Mouse (Mus musculus): Measurements from ENCODE around the gene Myoz1. TPM values are rescaled to one million over a fixed set of nuclear protein-coding genes. Genes with fewer than 3 reads are reported as not detected.
"Not testable (repeated sequence)": the region's sequence is repeated elsewhere in the genome, so short reads cannot be mapped to it uniquely, and the experiment has no call there.

Myoz1 gene
- total RNA-seq (2014; rRNA removed; ENCODE audit: low replicate concordance), result 17.7 and 25.0 TPM in 2 replicates
- 11.5 and 13.0 TPM in 2 replicates for polyA plus RNA-seq (2015; fragmentation: Nextera tagmentation; extraction: Ambion mirVana)

- peak within 1 kb of the TSS; percentile 39 for H3K27ac ChIP-seq (ENCODE audit: low read depth)
- 16% methylated on average over 11 of the region's 11 CpGs for WGBS
- no peak for TF ChIP-seq EP300 (IDR thresholded peaks at IDR 0.05; ENCODE audit: low read depth)
- no peak for TF ChIP-seq CTCF (IDR thresholded peaks at IDR 0.05; ENCODE audit: low read depth)
- peak within 1 kb of the TSS; percentile 17 for H3K4me3 ChIP-seq (ENCODE audit: low read depth, low read length)
- H3K27me3 ChIP-seq (ENCODE audit: control insufficient read depth, insufficient read depth, low read length), result no peaks in the 10 kb centered on the region
- H3K9ac ChIP-seq (replicated peaks; ENCODE audit: low read depth, low read length), result 0 out of 2 replicates have a peak within 1 kb of the TSS, but pooled peaks have one; percentile 22
- ATAC-seq (ENCODE audit: insufficient read depth, low read depth) (no peak), DNase-seq (ENCODE audit: low spot score) (no peak)
- H3K4me1 ChIP-seq (ENCODE audit: control insufficient read depth, insufficient read depth), result peaks cover 14% of the 10 kb centered on the region; the same call in 1 of the 2 replicates
- H3K36me3 ChIP-seq (replicated peaks; ENCODE audit: control insufficient read depth, insufficient read depth, low read length), result peaks cover 7% of the 10 kb centered on the region; the same call in 1 of the 2 replicates
- H3K9me3 ChIP-seq (replicated peaks; ENCODE audit: control insufficient read depth, low read length), result no peaks in the 10 kb centered on the region
- H3K4me2 ChIP-seq (ENCODE audit: low read depth, low read length), result peak within 1 kb of the TSS; percentile 55
These were observed at the start of gene Myoz1 for GRCm38 (mm10) chr14:20656361-20656760. Gene Myoz1 (minus strand): TSS chr14:20656540.

- H3K9me3 ChIP-seq (replicated peaks; ENCODE audit: control insufficient read depth, low read length); H3K27me3 ChIP-seq (ENCODE audit: control insufficient read depth, insufficient read depth, low read length); DNase-seq (ENCODE audit: low spot score); ATAC-seq (ENCODE audit: insufficient read depth, low read depth): not testable (repeated sequence)
- WGBS, result 5% methylated on average over 8 of the region's 8 CpGs
- H3K4me2 ChIP-seq (ENCODE audit: low read depth, low read length), result peak overlapping the region; percentile 82
- TF ChIP-seq EP300 (IDR thresholded peaks at IDR 0.05; ENCODE audit: low read depth), result 0 out of 2 replicates have a peak, but pooled peaks have one; percentile 9
- peak overlapping the region; percentile 97 for H3K27ac ChIP-seq (ENCODE audit: low read depth)
- H3K9ac ChIP-seq (replicated peaks; ENCODE audit: low read depth, low read length), result peak overlapping the region; percentile 94
- peaks cover 20% of the 10 kb centered on the region for H3K36me3 ChIP-seq (replicated peaks; ENCODE audit: control insufficient read depth, insufficient read depth, low read length)
- peaks cover 17% of the 10 kb centered on the region for H3K4me1 ChIP-seq (ENCODE audit: control insufficient read depth, insufficient read depth)
- peak overlapping the region; percentile 78 for H3K4me3 ChIP-seq (ENCODE audit: low read depth, low read length)
These were observed 47.1 kb upstream of the Myoz1 start for GRCm38 (mm10) chr14:20703461-20703860.

DNA sequence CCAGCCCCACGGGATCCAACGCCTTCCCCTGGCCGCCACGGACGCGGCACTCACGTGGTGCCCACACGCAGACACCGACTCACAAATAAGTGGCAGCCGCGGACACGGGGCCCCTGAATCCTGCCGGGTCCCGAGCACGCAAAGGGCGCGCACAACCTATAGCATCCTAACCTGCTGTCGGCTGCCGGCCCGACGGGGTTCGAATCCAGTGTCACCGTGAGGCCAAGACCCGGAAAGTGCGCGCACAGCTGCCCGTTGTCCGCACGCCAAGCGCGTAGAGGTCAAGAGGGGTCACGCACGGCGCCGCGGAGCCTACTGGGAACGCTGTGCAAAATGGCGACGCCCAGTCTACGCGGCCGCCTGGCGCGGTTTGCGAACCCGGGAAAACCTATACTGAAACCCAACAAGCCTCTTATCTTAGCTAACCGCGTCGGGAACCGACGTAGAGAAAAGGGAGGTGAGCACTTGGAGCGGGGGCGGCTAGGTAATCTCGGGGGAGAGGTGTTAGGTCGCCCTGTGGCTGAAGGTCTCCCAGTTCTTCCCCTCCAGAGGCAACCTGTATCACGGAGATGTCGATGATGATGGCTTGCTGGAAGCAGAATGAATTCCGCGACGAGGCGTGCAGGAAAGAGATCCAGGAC is 46.5 kb upstream of the Myoz1 start, which contains the start of gene Chchd1:
TSS of gene Chchd1 (plus strand) at position 266 of the 641 bp plus-strand sequence.
- Histone ChIP-seq H3K27ac (ENCODE audit: low read depth) (peak within 1 kb of the TSS; percentile 97), H3K36me3 (replicated peaks; ENCODE audit: control insufficient read depth, insufficient read depth, low read length) (peaks cover 20% of the 10 kb centered on the region), H3K9ac (replicated peaks; ENCODE audit: low read depth, low read length) (peak within 1 kb of the TSS; percentile 94), H3K4me3 (ENCODE audit: low read depth, low read length) (peak within 1 kb of the TSS; percentile 78), H3K4me1 (ENCODE audit: control insufficient read depth, insufficient read depth) (peaks cover 17% of the 10 kb centered on the region), H3K4me2 (ENCODE audit: low read depth, low read length) (peak within 1 kb of the TSS; percentile 82), H3K9me3 (replicated peaks; ENCODE audit: control insufficient read depth, low read length) (no peaks in the 10 kb centered on the region), H3K27me3 (ENCODE audit: control insufficient read depth, insufficient read depth, low read length) (no peaks in the 10 kb centered on the region)
- DNase-seq (ENCODE audit: low spot score) (peak; percentile 76), ATAC-seq (ENCODE audit: insufficient read depth, low read depth) (peak; percentile 79)
- WGBS, result under 1% methylated on average over 61 of the region's 61 CpGs
- no peak for TF ChIP-seq CTCF (IDR thresholded peaks at IDR 0.05; ENCODE audit: low read depth)
- no peak; the same call in 1 of the 2 replicates for TF ChIP-seq EP300 (IDR thresholded peaks at IDR 0.05; ENCODE audit: low read depth)

DNA sequence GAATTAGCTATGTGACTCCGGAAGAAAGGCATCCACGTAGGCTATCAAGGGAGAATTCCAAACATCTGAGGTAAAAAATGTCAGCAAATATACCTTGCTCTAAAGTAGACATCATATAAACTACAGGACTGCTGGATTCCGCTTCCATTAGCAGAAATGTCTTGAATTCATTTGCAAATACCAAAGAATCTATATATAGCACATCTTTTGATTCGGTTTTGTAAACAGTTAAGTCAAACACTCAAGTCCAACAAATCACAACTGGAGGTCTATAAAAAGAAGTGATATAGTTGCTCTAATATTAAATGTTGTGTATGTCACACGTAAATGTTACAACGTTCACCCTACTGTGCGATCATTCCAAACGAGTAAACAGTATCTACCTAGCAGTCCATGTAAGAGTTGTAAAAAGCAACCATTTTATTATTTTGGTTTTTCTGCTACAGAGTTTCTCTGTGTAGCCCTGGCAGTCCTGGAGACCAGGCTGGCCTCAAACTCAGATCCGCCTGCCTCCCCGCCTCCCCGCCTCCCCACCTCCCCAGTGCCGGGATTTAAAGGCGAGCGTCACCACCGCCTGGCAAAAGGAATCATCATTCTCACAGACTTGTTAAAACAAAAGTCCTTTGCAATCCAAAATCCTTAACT is 45.9 kb upstream of the Myoz1 start:
- no peaks in the 10 kb centered on the region for H3K27me3 ChIP-seq (ENCODE audit: control insufficient read depth, insufficient read depth, low read length)
- 3% methylated on average over 15 of the region's 15 CpGs for WGBS
- ATAC-seq (ENCODE audit: insufficient read depth, low read depth) (peak; percentile 27), DNase-seq (ENCODE audit: low spot score) (peak; percentile 59)
- H3K4me1 ChIP-seq (ENCODE audit: control insufficient read depth, insufficient read depth), result peaks cover 17% of the 10 kb centered on the region
- H3K27ac ChIP-seq (ENCODE audit: low read depth), result peak overlapping the region; percentile 97
- TF ChIP-seq CTCF (IDR thresholded peaks at IDR 0.05; ENCODE audit: low read depth), result no peak
- no peak for TF ChIP-seq EP300 (IDR thresholded peaks at IDR 0.05; ENCODE audit: low read depth)
- peaks cover 20% of the 10 kb centered on the region for H3K36me3 ChIP-seq (replicated peaks; ENCODE audit: control insufficient read depth, insufficient read depth, low read length)
- peak overlapping the region; percentile 82 for H3K4me2 ChIP-seq (ENCODE audit: low read depth, low read length)
- H3K4me3 ChIP-seq (ENCODE audit: low read depth, low read length), result peak overlapping the region; percentile 78
- H3K9ac ChIP-seq (replicated peaks; ENCODE audit: low read depth, low read length), result peak overlapping the region; percentile 94
- no peaks in the 10 kb centered on the region for H3K9me3 ChIP-seq (replicated peaks; ENCODE audit: control insufficient read depth, low read length)

DNA sequence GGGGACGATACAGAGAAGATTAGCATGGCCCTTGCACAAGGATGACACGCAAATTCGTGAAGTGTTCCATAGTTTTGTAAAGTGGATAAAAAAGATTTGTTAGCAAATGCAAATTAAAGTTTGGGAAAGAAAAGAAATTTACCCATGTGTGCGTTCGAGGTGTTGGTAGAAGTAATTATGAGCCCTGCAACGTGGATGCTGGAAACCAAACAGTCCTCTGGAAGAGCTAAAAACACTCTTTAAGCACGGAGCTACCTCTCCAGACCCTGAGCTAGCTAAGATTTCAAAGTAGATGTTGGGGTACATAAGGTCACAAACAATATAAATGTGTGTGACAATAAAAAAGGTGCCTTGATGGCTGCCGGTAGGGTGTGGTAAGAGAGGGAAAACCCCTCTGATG is 45.2 kb upstream of the Myoz1 start:
- Histone ChIP-seq H3K9ac (replicated peaks; ENCODE audit: low read depth, low read length) (peak overlapping the region; percentile 94), H3K27ac (ENCODE audit: low read depth) (peak overlapping the region; percentile 97), H3K4me1 (ENCODE audit: control insufficient read depth, insufficient read depth) (peaks cover 21% of the 10 kb centered on the region), H3K27me3 (ENCODE audit: control insufficient read depth, insufficient read depth, low read length) (no peaks in the 10 kb centered on the region), H3K4me2 (ENCODE audit: low read depth, low read length) (peak overlapping the region; percentile 82), H3K4me3 (ENCODE audit: low read depth, low read length) (peak overlapping the region; percentile 78), H3K9me3 (replicated peaks; ENCODE audit: control insufficient read depth, low read length) (no peaks in the 10 kb centered on the region), H3K36me3 (replicated peaks; ENCODE audit: control insufficient read depth, insufficient read depth, low read length) (peaks cover 20% of the 10 kb centered on the region)
- ATAC-seq (ENCODE audit: insufficient read depth, low read depth) (no peak), DNase-seq (ENCODE audit: low spot score) (no peak)
- WGBS, result 56% methylated on average over 8 of the region's 8 CpGs
- TF ChIP-seq CTCF (IDR thresholded peaks at IDR 0.05; ENCODE audit: low read depth) (no peak), EP300 (IDR thresholded peaks at IDR 0.05; ENCODE audit: low read depth) (no peak)
